Mouse (Mus musculus): ENCODE results near the gene Prkrip1.
"Not testable (repeated sequence)": the region's sequence is repeated elsewhere in the genome, so short reads cannot be mapped to it uniquely, and the experiment has no call there.

Gene Prkrip1

GRCm38 (mm10) chr5:136163807-136164474 is 34.8 kb downstream of the Prkrip1 start:
- no peak for DNase-seq (ENCODE audit: low spot score in 2 of 2)

GRCm38 (mm10) chr5:136160084-136160483 is 38.7 kb downstream of the Prkrip1 start:
- DNase-seq (ENCODE audit: low spot score in 2 of 2) = not testable (repeated sequence)

DNA sequence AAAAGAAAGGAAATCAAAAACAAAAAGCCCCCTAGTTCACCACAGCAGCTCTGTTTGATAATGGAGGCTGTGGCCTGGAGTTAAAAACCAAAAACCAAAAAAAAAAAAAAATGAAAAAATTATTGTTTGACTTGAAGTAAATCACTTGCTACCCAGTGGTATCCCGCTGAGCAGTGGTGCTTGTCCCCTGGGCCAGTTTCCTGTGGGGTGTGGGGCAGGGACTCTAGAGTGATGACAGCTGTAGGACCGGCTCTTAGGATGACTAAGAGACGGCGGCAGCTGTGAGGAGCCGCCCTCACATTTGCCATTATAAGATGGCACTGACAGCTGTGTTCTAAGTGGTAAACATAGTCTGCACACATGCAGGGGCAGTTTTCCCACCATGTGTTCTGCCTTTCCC is 43.4 kb downstream of the Prkrip1 start:
- DNase-seq (ENCODE audit: low spot score in 2 of 2) = no peak

- DNase-seq (ENCODE audit: low spot score in 2 of 2) = no peak
Observed at GRCm38 (mm10) chr5:136152365-136152764, 46.4 kb downstream of the Prkrip1 start.

- peak; percentile 62 to 63 for DNase-seq (ENCODE audit: low spot score in 2 of 2)
Observed at GRCm38 (mm10) chr5:136149134-136149576, 49.6 kb downstream of the Prkrip1 start.

DNA sequence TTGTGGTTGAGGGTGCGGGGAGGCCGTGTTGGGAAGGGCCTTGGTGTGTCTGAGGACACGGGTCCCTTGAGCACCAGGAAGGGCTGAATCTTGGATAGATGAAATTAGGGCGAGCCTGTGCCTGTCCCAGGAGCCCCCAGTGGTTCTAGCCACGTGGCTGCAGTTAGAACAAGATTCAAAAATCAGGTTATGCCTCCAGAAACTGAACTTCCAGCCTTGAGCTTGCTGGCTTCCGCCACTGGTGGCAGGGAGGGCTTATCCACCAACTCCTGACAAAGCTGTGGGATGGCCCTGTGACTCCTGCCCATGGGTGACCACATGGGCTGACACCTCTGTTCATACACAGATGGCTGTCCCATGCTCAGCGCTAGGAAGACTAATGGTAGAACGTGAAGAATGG is 51.1 kb downstream of the Prkrip1 start:
- no peak for DNase-seq (ENCODE audit: low spot score in 2 of 2)

- peak; percentile 75 to 80 for DNase-seq (ENCODE audit: low spot score in 2 of 2)
Observed at GRCm38 (mm10) chr5:136146936-136147335, 51.8 kb downstream of the Prkrip1 start.

- DNase-seq (ENCODE audit: low spot score in 2 of 2) = no peak
Observed at GRCm38 (mm10) chr5:136144606-136145430, 53.9 kb downstream of the Prkrip1 start.

DNA sequence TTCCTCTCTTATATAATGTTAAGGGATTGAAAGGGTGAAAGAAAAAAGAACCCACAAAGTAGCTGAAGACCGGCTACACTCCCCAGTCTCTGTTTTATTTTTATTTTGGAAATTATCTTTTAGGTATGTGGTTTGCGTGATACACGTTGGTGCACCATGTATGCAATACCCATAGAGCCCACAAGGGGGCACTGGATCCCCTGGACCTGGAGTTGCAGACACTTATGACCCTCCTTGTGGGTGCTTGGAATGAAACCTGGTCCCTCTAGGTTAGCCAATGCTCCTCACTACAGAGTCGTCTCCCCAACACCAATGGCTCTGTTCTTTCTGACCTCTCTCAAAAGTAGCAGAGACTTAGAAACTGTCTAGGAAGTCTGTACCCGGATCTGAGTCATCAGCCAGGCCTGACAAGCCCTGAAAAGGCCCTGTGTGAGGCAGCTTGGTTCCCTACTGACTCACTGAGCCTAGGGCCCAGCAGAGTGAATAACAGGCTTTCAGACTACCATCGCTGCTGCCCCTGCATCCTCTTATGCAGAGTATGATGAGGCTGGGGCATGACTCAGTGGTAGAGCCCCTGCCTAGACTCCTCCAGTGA is 55.5 kb downstream of the Prkrip1 start:
- DNase-seq (ENCODE audit: low spot score in 2 of 2) = no peak

GRCm38 (mm10) chr5:136142746-136143145 is 56.0 kb downstream of the Prkrip1 start:
- DNase-seq (ENCODE audit: low spot score in 2 of 2) = no peak

GRCm38 (mm10) chr5:136140057-136140482 is 58.7 kb downstream of the Prkrip1 start:
- no peak for DNase-seq (ENCODE audit: low spot score in 2 of 2)

DNA sequence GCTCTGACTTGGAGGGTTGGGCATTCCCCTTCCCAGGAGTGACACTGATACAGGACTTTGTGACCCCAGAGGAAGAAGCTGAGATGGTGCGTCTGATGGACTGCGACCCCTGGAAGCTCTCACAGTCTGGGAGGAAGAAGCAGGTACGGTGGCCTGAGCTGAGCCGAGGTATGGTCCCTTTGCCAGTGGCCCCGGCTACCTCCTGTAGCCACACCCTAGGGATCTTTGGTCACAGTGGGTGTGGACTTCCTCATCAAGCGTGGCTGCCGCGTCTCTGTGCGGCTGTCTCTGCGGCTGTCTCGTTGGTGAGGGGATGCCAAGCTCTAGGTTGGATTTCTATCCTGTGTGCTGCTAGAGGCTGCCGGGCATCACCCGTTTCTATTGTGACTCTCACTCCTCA is 59.4 kb downstream of the Prkrip1 start:
- no peak for DNase-seq (ENCODE audit: low spot score in 2 of 2)

GRCm38 (mm10) chr5:136137658-136138274 is 61.0 kb downstream of the Prkrip1 start:
- peak; percentile 59 to 66 for DNase-seq (ENCODE audit: low spot score in 2 of 2)

- DNase-seq (ENCODE audit: low spot score in 2 of 2) = no peak
Observed at GRCm38 (mm10) chr5:136136292-136136990, 62.3 kb downstream of the Prkrip1 start.

DNA sequence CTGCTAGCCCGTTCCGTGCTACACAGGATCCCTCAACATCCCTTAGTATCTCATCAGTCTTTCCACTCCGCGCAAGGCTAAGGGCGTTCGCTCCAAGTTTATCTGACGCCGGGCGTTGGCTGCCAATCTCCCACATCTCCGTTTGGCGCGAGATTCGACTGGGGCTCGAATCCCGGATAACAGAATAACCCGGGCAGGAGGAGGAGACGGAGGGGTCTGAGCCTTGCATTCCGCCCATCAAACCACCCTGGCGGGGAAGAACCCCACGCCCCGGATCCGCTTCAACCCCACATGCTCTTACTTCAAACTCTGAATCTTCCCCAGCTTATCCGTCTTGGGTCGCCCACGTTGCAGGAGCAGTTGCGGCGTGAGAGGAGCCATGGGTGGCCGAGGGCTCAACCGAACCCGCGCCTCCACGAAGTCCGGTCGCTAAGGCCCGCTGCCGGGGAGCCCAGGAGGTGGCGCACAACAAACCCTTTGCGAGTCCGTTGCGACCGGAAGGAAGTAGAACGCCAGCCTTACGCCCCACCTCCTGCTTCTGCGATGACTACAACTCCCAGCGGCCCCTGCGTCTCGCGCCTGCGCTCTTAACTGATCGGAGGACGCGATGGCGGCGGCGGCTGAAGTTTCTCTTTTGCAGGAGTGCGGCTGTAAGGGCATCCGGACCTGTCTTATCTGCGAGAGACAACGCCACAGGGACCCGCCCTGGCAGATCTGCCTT is 63.0 kb downstream of the Prkrip1 start, which contains the start of the genes Lrwd1 and Alkbh4:
TSS of gene Lrwd1 (minus strand) at position 504 of the 721 bp plus-strand sequence.
TSS of gene Alkbh4 (plus strand) at position 576 of the 721 bp plus-strand sequence.
- DNase-seq (ENCODE audit: low spot score in 2 of 2) = peak; percentile 97 to 98

All from spleen, postnatal 36 days (tissue).